Mouse (Mus musculus): ENCODE results near the gene P2ry12. TPM values are rescaled to one million over a fixed set of nuclear protein-coding genes. Genes with fewer than 3 reads are reported as not detected.
A peak's percentile ranks its signal among the peaks of the same experiment; 100 is the strongest.

Gene P2ry12
- polyA plus RNA-seq, 1 experiment from 2014 or later: 4.9 TPM

DNA sequence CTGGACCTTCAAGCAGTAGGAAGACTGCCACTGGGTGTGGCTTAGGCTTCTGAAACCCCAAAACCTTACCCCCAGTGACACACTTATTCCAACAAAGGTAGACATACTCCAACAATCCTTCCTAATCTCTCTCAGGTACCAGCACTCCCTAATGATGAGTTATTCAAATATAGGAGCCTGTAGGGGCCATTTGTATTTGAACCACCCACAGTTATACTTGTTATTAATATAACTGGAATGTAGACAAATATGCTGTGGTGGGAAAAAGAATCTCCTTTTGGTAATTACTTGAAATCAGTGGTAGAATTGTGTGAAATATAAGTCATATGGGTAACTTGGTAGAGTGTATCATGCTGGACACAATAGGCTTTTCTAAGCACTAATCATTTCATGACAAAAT is 15.9 kb upstream of the P2ry12 start:
- Histone ChIP-seq H3K36me3 (ENCODE audit: control insufficient read depth, insufficient read depth, low read length) (no peaks in the 10 kb centered on the region; the same call in 1 of the 2 replicates), H3K9me3 (replicated peaks; ENCODE audit: control insufficient read depth, low read length, poor library complexity, severe bottlenecking) (no peaks in the 10 kb centered on the region), H3K4me1 (ENCODE audit: control insufficient read depth, insufficient read depth, low read length) (no peaks in the 10 kb centered on the region), H3K9ac (ENCODE audit: low read depth, low read length) (no peak overlapping the region), H3K27ac (ENCODE audit: low read length) (no peak overlapping the region), H3K4me3 (ENCODE audit: low read depth, low read length) (no peak overlapping the region), H3K27me3 (ENCODE audit: control insufficient read depth, insufficient read depth, low read depth, low read length) (no peaks in the 10 kb centered on the region), H3K4me2 (ENCODE audit: low read length) (no peak overlapping the region)
- ATAC-seq: no peak

DNA sequence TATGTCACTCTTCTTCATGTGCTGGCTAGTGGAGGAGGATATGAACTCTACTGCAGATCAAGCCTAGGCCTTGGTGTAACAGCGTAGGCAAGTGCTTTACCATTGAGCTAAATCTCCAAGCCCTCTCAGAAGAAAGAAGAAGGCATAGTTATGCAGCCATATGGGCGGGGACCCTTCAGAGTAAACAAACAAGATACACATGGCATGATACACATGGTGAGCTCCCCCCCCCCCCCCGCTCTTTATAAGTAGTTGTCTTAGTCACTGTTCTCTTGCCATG is 15.5 kb upstream of the P2ry12 start:
- no peak overlapping the region for H3K9ac ChIP-seq (ENCODE audit: low read depth, low read length)
- no peaks in the 10 kb centered on the region for H3K9me3 ChIP-seq (replicated peaks; ENCODE audit: control insufficient read depth, low read length, poor library complexity, severe bottlenecking)
- H3K27ac ChIP-seq (ENCODE audit: low read length): no peak overlapping the region
- WGBS: 78% methylated on average over 3 of the region's 3 CpGs
- H3K36me3 ChIP-seq (ENCODE audit: control insufficient read depth, insufficient read depth, low read length): no peaks in the 10 kb centered on the region; the same call in 1 of the 2 replicates
- H3K4me2 ChIP-seq (ENCODE audit: low read length): no peak overlapping the region
- no peaks in the 10 kb centered on the region for H3K4me1 ChIP-seq (ENCODE audit: control insufficient read depth, insufficient read depth, low read length)
- ATAC-seq: no peak
- H3K27me3 ChIP-seq (ENCODE audit: control insufficient read depth, insufficient read depth, low read depth, low read length): no peaks in the 10 kb centered on the region
- H3K4me3 ChIP-seq (ENCODE audit: low read depth, low read length): no peak overlapping the region

DNA sequence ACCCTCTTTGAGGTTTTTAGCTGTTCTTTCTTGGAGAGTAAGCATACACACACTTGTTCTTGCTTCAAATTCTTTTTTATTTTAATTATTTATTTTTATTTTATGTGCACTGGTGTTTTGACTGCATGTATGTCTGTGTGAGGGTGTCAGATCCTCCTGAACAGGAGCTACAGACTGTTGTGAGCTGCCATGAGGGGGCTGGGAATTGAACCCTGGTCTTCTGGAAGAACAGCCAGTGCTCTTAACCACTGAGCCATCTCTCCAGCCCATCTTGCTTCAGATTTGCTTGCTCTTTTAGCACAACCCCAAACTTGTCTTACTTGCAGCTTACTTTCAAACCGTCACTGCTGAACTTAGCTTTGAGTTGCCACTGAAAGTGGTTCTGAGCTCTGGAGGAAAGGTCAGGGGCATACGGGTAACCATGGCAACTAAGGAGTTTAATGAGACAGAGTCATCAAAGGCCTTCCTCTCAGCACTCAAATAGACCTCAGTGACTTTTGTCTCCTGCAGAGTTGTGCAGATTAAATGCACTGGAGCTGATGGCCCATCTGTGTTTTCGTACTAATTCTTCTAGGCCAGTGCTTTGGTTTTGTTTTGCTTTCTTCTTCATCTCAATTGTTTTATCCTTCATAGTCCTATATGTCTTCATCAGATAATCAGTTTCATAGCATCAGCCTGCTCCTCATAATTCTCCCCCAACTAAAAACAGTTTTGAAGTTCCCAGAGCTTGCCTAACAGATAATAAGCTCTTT is 15.0 kb upstream of the P2ry12 start:
- H3K9ac ChIP-seq (ENCODE audit: low read depth, low read length): no peak overlapping the region
- no peaks in the 10 kb centered on the region for H3K4me1 ChIP-seq (ENCODE audit: control insufficient read depth, insufficient read depth, low read length)
- no peak overlapping the region for H3K27ac ChIP-seq (ENCODE audit: low read length)
- no peak overlapping the region for H3K4me2 ChIP-seq (ENCODE audit: low read length)
- no peaks in the 10 kb centered on the region; the same call in 1 of the 2 replicates for H3K36me3 ChIP-seq (ENCODE audit: control insufficient read depth, insufficient read depth, low read length)
- WGBS: 9% methylated on average over 3 of the region's 3 CpGs
- H3K4me3 ChIP-seq (ENCODE audit: low read depth, low read length): no peak overlapping the region
- H3K9me3 ChIP-seq (replicated peaks; ENCODE audit: control insufficient read depth, low read length, poor library complexity, severe bottlenecking): no peaks in the 10 kb centered on the region
- ATAC-seq: no peak; the same call in none of the 2 replicates
- H3K27me3 ChIP-seq (ENCODE audit: control insufficient read depth, insufficient read depth, low read depth, low read length): no peaks in the 10 kb centered on the region

DNA sequence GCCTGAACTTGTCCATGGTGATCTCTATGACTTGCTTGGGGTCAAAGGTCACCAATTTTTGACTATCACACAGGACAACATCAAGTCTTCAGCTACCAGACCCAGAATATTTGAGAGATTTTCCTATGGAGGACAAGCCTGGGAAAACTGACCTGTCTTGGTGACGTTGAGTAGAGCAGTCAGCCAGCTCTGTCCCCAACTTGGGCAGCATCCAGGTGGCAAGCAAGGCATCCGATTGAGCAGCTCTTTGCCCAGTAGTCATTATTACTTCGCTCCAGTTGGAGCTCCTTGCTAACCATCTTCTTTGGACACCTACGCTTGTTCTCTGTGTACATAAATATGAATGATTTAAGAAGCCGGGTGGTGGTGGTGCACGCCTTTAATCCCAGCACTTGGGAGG is 8.1 kb upstream of the P2ry12 start:
- no peak overlapping the region for H3K4me3 ChIP-seq (ENCODE audit: low read depth, low read length)
- no peaks in the 10 kb centered on the region for H3K27me3 ChIP-seq (ENCODE audit: control insufficient read depth, insufficient read depth, low read depth, low read length)
- H3K9me3 ChIP-seq (replicated peaks; ENCODE audit: control insufficient read depth, low read length, poor library complexity, severe bottlenecking): no peaks in the 10 kb centered on the region
- no peak overlapping the region for H3K4me2 ChIP-seq (ENCODE audit: low read length)
- H3K36me3 ChIP-seq (ENCODE audit: control insufficient read depth, insufficient read depth, low read length): 0 out of 2 replicates have a peak, but pooled peaks cover 2% of the 10 kb centered on the region
- no peak overlapping the region for H3K9ac ChIP-seq (ENCODE audit: low read depth, low read length)
- no peak overlapping the region for H3K27ac ChIP-seq (ENCODE audit: low read length)
- no peak for ATAC-seq
- H3K4me1 ChIP-seq (ENCODE audit: control insufficient read depth, insufficient read depth, low read length): no peaks in the 10 kb centered on the region
- WGBS: 92% methylated on average over 6 of the region's 6 CpGs

DNA sequence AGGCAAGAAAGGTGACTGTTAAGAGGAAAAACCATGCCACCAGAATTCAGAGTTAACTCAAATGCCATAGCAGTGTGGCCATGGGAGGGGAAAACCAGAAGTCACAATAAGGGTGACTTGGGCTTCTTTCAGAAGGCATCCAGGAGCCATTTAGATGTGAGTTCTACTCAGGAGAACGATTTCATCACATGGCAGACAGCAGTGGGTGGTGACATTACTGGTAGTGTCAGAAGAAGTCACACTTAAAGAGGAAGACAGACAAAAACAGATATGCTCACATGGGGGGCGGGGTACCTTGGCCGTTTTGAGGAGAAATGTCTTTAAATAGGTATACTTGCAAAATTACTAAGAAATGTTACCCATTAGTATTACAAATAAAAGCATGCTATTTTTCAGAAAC is 1.3 kb upstream of the P2ry12 start:
- no peaks in the 10 kb centered on the region for H3K27me3 ChIP-seq (ENCODE audit: control insufficient read depth, insufficient read depth, low read depth, low read length)
- WGBS: 94% methylated on average over 3 of the region's 3 CpGs
- no peak overlapping the region for H3K4me2 ChIP-seq (ENCODE audit: low read length)
- H3K9me3 ChIP-seq (replicated peaks; ENCODE audit: control insufficient read depth, low read length, poor library complexity, severe bottlenecking): no peaks in the 10 kb centered on the region
- H3K9ac ChIP-seq (ENCODE audit: low read depth, low read length): no peak overlapping the region
- H3K27ac ChIP-seq (ENCODE audit: low read length): no peak overlapping the region
- H3K4me3 ChIP-seq (ENCODE audit: low read depth, low read length): no peak overlapping the region
- peaks cover 6% of the 10 kb centered on the region for H3K4me1 ChIP-seq (ENCODE audit: control insufficient read depth, insufficient read depth, low read length)
- 0 out of 2 replicates have a peak, but pooled peaks cover 7% of the 10 kb centered on the region for H3K36me3 ChIP-seq (ENCODE audit: control insufficient read depth, insufficient read depth, low read length)
- no peak for ATAC-seq

DNA sequence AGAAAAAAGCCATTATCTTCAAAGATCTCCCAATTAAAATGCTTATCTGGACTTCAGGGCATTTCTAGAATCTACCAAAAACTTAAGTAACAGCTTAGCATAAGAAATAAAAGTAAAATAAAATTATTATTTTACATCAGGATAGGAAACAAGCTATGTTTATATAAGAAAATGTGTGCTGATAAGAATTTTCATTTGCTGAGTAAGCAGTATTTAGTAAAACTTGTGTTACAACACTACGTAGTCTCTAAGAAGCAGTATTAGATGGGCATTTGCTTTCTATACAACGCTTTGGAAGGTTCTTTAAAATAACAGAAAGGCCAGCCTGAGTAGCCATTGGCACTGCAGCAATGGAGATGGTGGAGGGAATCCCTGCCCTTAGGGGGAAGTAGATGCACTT is 746 bp upstream of the P2ry12 start:
- Histone ChIP-seq H3K36me3 (ENCODE audit: control insufficient read depth, insufficient read depth, low read length) (0 out of 2 replicates have a peak, but pooled peaks cover 7% of the 10 kb centered on the region), H3K4me1 (ENCODE audit: control insufficient read depth, insufficient read depth, low read length) (peaks cover 6% of the 10 kb centered on the region), H3K27ac (ENCODE audit: low read length) (no peak overlapping the region), H3K9me3 (replicated peaks; ENCODE audit: control insufficient read depth, low read length, poor library complexity, severe bottlenecking) (no peaks in the 10 kb centered on the region), H3K27me3 (ENCODE audit: control insufficient read depth, insufficient read depth, low read depth, low read length) (no peaks in the 10 kb centered on the region), H3K9ac (ENCODE audit: low read depth, low read length) (no peak overlapping the region), H3K4me3 (ENCODE audit: low read depth, low read length) (no peak overlapping the region), H3K4me2 (ENCODE audit: low read length) (no peak overlapping the region)
- ATAC-seq: no peak
- WGBS: 91% methylated on average over 2 of the region's 2 CpGs

DNA sequence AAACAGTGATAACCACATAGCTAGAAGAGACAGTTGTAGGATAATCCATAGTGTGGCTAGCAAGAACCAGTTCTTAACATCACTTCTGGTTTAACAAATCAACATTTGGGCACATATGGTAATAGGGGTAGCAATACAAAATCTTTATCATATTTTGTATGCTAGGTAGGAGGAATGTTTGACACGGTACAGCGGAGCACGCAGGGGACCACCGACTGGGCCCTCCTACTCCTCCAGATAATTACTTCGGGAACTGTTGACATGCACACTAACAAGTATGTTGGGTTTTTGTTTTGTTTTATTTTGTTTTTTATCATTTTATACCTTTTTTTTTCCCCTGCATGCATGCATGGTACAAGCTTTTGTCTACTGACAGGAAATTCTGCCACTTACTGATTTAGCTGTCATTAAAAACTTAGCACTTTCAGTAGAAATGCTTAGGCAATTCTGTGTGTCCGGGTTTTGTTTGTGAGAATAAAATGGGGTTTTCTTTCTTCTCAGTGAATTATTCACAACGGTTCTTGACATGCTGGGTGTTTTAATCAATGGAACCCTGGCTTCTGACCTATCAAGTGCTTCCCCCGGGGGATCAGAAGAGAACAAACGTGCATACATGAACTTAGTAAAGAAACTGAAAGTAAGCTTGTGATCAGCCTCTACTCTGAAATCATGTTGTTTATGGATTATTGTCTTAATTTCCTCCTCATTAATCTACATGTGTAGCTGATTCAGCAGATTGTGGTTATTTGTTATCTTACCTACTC is 780 bp downstream of the P2ry12 start:
- no peak overlapping the region for H3K4me2 ChIP-seq (ENCODE audit: low read length)
- 0 out of 2 replicates have a peak, but pooled peaks cover 5% of the 10 kb centered on the region for H3K36me3 ChIP-seq (ENCODE audit: control insufficient read depth, insufficient read depth, low read length)
- no peaks in the 10 kb centered on the region for H3K9me3 ChIP-seq (replicated peaks; ENCODE audit: control insufficient read depth, low read length, poor library complexity, severe bottlenecking)
- H3K9ac ChIP-seq (ENCODE audit: low read depth, low read length): no peak overlapping the region
- H3K27ac ChIP-seq (ENCODE audit: low read length): no peak overlapping the region
- 0 out of 2 replicates have a peak, but pooled peaks have one; percentile 33 for ATAC-seq
- no peaks in the 10 kb centered on the region for H3K27me3 ChIP-seq (ENCODE audit: control insufficient read depth, insufficient read depth, low read depth, low read length)
- WGBS: 36% methylated on average over 9 of the region's 9 CpGs
- no peak overlapping the region for H3K4me3 ChIP-seq (ENCODE audit: low read depth, low read length)
- H3K4me1 ChIP-seq (ENCODE audit: control insufficient read depth, insufficient read depth, low read length): peaks cover 6% of the 10 kb centered on the region

DNA sequence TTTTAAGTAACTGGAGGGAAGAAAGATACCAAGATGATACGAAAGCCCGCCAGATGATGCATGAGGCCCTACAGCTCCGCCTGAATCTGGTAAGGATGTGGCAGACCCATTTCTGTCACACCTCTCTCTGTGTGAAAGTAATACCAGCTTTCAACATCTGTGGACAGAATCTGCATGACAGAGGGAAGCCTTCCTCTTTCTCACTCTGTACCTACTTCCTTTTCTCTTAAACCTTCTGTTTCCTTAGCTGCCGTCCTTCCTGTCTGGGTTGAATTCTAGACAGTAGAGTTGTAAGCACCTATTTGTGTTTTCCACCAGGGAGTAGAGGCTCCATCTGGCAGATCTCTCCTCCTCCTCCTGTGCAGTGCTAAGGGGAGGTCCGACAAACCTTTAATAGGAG is 1.9 kb downstream of the P2ry12 start:
- ATAC-seq: no peak
- no peak overlapping the region for H3K4me3 ChIP-seq (ENCODE audit: low read depth, low read length)
- 0 out of 2 replicates have a peak, but pooled peaks cover 5% of the 10 kb centered on the region for H3K36me3 ChIP-seq (ENCODE audit: control insufficient read depth, insufficient read depth, low read length)
- H3K9ac ChIP-seq (ENCODE audit: low read depth, low read length): no peak overlapping the region
- H3K9me3 ChIP-seq (replicated peaks; ENCODE audit: control insufficient read depth, low read length, poor library complexity, severe bottlenecking): no peaks in the 10 kb centered on the region
- peaks cover 6% of the 10 kb centered on the region for H3K4me1 ChIP-seq (ENCODE audit: control insufficient read depth, insufficient read depth, low read length)
- no peak overlapping the region for H3K4me2 ChIP-seq (ENCODE audit: low read length)
- no peaks in the 10 kb centered on the region for H3K27me3 ChIP-seq (ENCODE audit: control insufficient read depth, insufficient read depth, low read depth, low read length)
- WGBS: 73% methylated on average over 5 of the region's 5 CpGs
- H3K27ac ChIP-seq (ENCODE audit: low read length): no peak overlapping the region
